Mouse (Mus musculus) granulocyte monocyte progenitor cell, adult 5-6 weeks (primary cell): ENCODE measurements around the gene Smndc1. TPM values are rescaled to one million over a fixed set of nuclear protein-coding genes. Genes with fewer than 3 reads are reported as not detected.
"Not testable (repeated sequence)": the region's sequence is repeated elsewhere in the genome, so short reads cannot be mapped to it uniquely, and the experiment has no call there.

Experiments used
- ATAC-seq: replicated peaks from 2 replicates; pipeline ENCODE4 v1.8.0; 2016; ENCODE audit warnings: mild to moderate bottlenecking, moderate TSS enrichment, inconsistent platforms; ENCODE audit not compliant: poor library complexity, severe bottlenecking
- total RNA-seq, 2 experiments: library from RNA; stranded (forward) in 1 of 2; stranded (reverse) in 1 of 2; fragments of 200-712, 200-1000 nt in 1 of 2; fragments of >200 nt in 1 of 2; fragmentation: Nextera tagmentation in 1 of 2; gene quantifications; 2 replicates each; pipeline ENCODE4 v1.2.3; 2014 to 2017

Smndc1 gene
- total RNA-seq, 2 experiments from 2014 or later: 31.1 to 47.7 TPM

- no peak for ATAC-seq
Observed at GRCm38 (mm10) chr19:53413617-53414380, 23.4 kb upstream of the Smndc1 start.

DNA sequence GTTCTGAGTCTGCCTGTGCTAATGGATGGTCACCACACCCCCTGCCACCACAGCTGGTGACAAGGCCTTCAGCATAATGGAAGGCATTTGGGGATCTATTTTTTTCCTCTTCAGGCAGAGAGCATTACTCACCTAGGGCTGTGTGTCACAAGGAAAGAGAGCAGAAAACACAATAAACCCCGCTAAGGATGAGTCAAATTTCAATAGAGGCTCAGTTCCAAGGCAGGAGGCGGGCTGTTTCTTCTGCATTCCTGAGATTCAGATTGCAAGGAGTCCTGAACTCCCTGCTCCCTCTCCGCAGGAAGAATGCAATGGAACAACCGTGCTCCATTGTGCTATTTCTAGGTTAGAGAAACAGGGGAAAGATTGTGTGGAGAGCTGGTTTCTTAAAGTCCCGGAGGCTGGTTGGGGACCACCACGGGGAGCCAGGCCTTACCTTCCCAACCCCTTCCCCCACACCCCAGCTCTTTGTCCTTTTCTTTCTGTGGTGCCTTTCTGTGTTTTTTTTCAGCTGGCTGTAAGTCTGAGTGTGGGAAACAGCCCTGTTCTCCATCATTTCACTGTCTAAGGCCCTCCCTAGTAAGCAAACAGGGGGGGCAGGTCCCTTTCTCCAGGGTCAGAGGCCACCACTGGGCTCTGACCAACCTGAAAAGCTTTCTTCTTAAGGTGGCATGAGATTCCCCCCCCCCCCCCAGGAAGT, 21.9 kb upstream of the Smndc1 start:
- no peak for ATAC-seq

DNA sequence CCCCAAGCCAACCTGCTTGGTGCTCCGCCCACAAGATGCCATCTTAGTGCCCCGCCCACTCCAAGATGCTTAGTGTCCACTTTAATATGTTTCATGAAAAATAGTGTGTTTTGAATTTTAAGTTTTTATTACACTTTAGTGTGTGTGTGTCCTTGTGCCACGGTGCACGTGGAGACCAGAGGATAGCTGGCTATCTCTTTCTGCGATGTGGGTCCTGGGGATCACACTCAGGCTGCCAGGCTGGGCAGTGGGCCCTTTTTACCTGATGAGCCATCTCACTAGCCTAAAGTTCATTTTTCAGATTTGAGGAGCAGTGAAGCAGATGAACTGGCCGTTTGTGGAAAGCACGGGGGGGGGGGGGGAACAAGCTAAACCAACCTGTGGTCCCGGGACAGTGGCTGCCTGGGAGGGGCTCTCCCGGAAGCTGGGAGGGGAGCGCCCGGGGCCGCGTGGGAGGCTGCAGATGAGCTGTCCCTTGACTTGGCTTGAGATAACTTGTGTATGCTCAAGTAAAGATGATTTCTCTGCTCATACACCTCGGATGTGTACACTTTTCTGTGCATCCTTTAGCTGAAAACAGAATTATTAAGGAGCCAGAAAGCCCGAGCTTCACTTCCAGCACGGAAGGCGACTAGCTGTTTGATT, 19.4 kb upstream of the Smndc1 start:
- no peak for ATAC-seq

DNA sequence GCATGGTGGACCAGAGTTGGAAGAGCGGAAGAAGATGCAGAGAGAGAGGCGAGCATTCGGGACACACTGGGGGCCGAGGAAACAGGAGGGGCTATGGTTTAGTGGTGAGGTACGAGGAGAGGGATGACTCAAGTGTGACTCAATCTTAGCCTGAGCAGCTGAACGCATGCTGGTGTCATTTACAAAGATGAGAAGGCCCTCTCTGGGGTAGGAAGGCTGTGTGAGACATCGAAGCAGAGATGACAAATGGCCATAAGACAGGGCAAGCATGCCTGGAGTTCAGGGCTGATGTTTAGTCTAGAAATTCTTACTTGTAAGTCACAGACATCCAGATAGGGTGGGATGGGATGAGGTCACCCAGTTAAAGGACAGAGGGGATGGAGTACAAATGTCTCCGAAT, 18.0 kb upstream of the Smndc1 start:
- no peak for ATAC-seq

GRCm38 (mm10) chr19:53407350-53407749, 17.0 kb upstream of the Smndc1 start:
- no peak for ATAC-seq

GRCm38 (mm10) chr19:53405810-53406209, 15.4 kb upstream of the Smndc1 start:
- 0 out of 2 replicates have a peak, but pooled peaks have one; percentile 31 for ATAC-seq

DNA sequence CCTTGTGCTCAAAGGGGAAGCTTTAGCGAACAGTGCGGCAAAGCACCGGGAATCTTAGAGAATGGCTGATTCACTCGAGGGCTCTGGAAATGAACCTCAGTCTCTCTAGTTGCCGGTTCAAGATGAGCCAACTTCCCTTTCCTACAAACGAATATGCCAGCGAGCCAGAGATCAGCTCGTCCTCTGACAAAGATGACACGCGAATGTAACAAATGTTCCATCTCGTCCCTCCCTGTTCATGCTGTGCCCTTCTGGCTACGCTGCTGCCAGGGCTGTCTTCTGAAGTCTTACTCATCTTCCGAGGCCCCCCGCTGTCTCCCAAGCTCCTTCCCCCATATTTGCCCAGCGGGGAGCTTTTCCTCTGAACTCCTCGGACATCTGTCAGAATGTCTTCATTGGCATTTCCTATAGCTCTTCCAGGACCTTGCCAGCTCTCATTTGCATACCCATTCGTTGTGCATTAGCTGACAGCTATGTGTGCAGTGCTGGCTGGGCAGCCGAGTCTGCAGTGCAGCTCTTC, 14.5 kb upstream of the Smndc1 start:
- ATAC-seq: no peak

GRCm38 (mm10) chr19:53404219-53404836, 13.9 kb upstream of the Smndc1 start:
- no peak for ATAC-seq

DNA sequence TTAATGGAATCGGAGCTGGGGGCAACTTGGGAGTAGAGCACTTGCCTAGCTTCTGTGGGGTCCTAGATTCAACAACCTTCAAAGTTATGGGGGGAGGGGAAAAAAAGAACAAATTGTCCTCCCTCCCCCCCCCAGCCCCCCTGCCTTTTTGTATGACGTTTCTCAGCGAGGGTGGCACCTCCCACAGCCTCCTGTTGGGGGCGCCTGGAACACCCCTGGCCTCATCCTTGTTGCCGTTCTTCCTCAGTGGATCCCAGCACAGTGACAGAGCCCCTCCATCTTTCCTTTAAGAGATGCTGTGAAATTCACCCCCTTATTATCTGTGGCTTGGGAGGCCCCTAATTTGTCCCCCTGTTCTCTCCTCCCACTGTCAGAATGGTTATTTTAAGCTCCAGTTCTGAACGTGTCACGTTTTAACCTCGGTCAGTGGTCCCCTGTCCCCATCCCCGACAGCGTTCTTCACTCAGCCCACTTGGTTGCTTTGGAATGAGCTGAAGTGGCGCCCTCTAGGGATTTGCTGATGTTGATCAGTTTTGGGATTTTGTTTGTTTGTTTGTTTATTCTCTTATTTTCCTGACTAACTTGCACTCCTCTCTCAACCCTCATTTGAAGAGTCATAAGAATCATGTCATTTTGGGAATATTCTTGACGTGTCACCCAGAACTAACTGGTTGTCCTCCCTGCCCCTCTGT, 12.5 kb upstream of the Smndc1 start:
- no peak for ATAC-seq

DNA sequence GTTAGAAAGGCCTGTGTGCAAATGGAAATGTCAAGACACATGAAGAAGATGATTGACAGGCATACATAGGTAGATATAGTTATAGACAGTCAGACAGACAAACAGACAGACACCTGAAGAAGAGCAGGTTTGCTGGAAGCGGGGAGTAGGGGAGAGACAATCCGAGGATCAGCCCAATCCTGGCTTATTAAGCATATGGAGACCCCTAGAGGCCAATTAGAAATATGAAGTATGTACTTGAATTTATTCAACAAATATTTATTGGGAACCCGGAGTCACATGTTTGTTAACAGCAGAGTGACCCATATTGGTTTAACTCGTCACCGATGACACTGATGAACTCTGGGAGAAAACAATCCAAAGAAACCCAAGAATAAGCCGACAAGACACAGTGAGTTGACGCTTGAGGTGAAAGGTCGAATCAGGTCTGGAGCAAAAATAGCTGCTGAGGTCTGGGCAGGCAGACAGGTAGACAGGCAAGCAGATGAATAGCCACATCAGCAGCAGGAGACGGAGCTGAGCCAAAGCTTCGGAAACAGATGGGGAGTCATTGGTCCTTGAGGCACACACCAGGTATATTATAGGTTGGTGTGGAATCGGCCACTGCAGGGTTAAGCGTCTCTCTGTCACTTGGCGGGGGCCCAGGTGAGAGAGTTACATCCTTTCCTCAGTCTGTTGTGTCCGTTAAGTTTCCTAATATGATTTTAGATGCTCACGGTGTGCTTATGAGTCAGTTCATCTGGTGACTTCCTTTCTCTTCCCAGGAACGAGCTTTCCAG, 10.1 kb upstream of the Smndc1 start:
- ATAC-seq: no peak

GRCm38 (mm10) chr19:53399213-53399612, 8.8 kb upstream of the Smndc1 start:
- ATAC-seq: peak; percentile 63

- ATAC-seq: peak; percentile 57
Observed at GRCm38 (mm10) chr19:53397451-53398233, 7.3 kb upstream of the Smndc1 start.

- ATAC-seq: not testable (repeated sequence)
Observed at GRCm38 (mm10) chr19:53395805-53396204, 5.4 kb upstream of the Smndc1 start.

GRCm38 (mm10) chr19:53394956-53395355, 4.6 kb upstream of the Smndc1 start:
- ATAC-seq: not testable (repeated sequence)

DNA sequence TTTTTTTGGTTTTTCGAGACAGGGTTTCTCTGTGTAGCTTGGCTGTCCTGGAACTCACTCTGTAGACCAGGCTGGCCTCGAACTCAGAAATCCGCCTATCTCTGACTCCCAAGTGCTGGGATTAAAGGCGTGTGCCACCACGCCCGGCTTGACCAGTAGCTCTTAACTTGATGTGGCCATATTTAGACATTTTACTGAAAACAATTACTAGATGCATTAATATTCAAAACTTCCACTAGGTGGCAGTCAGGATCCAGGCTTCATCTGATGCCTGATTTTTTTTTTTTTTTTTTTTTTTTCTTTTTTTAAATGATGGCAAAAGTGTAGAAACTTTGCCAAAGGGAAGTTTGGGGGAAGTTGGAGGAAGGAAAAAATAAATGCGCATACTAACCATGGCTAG, 4.2 kb upstream of the Smndc1 start:
- ATAC-seq: 0 out of 2 replicates have a peak, but pooled peaks have one; percentile 3

DNA sequence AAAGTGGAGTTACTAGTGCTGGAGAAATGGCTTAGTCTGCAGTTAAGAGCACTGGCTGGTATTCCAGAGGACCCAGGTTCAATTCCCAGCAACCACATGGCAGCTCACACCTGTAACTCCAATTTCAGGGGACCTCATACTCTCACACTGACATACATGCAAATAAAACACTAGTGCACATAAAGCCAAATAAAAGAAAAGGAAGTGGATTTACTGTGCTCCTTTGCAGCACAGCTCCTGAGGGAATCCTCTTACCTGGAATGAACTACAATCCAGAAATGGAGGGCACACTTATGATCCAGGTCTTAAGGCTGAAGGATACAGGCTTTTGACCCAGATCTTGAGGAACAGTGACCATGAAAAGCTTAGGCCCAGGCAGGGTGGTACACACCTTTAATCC, 3.3 kb upstream of the Smndc1 start:
- ATAC-seq: no peak

DNA sequence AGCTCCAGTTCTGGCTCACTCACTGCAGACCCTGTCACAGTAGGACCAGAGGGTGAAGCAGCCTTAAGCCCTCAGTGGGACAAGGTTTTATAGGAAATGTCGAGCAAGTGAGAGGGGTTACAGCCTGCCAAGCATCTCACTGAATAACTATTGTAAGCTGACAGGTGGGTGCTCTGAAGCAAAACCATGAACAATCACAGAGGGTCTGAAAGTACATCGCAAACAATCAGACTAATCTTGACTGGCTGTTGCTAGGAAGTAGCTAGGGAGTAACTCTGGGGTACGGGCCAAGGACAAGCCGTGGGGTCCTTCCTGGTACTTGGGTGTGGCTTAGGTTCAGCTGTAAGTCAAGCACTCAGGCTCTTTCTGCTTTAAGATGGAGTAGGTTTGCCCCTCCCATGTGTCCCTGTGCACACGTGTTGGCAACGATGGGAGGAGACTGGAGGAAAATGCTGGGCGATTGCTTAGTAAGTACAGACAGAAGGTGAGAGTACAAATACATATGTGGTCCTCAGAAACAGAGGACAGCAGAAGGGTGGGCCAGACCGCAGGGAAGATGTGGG, 2.5 kb upstream of the Smndc1 start:
- ATAC-seq: no peak

- ATAC-seq: peak; percentile 43
Observed at GRCm38 (mm10) chr19:53391787-53392186, 1.4 kb upstream of the Smndc1 start.
